Mouse (Mus musculus) hindbrain, postnatal 0 days (tissue): ENCODE data around the gene Gm11555. TPM values are rescaled to one million over a fixed set of nuclear protein-coding genes. Genes with fewer than 3 reads are reported as not detected.

Source experiments
- polyA plus RNA-seq: library from polyadenylated mRNA; unstranded; fragments of >200 nt; fragmentation: Nextera tagmentation; extraction: Ambion mirVana; gene quantifications from 2 replicates; pipeline ENCODE4 v1.2.1, GENCODE M21; 2015
- total RNA-seq: library from RNA; depleted of rRNA; stranded (reverse); fragments of >200 nt; gene quantifications from 2 replicates; pipeline ENCODE4 v1.2.3, GENCODE M21; 2014; rRNA removed

The Gm11555 gene
- total and polyA plus RNA-seq, 2 experiments from 2014 or later, result not detected

Other genes with a start within 250 kb of the Gm11555 start
Only the 30 nearest of the 38 such genes appear.
- not detected in 2 replicates for gene Krt23, start 157.1 kb downstream of the Gm11555 start, total RNA-seq
- 0.40 and 0.41 TPM in 2 replicates for gene Krt23, start 157.1 kb downstream of the Gm11555 start, polyA plus RNA-seq
- gene Krt39, start 128.9 kb downstream of the Gm11555 start, total RNA-seq, result not detected in 2 replicates
- gene Krt39, start 128.9 kb downstream of the Gm11555 start, polyA plus RNA-seq, result not detected in 2 replicates
- gene Krt40, start 107.1 kb downstream of the Gm11555 start, total RNA-seq, result not detected in 2 replicates
- not detected in 2 replicates for gene Krt40, start 107.1 kb downstream of the Gm11555 start, polyA plus RNA-seq
- gene Krtap3-3, start 99.4 kb downstream of the Gm11555 start, total RNA-seq, result not detected in 2 replicates
- not detected in 2 replicates for gene Krtap3-3, start 99.4 kb downstream of the Gm11555 start, polyA plus RNA-seq
- gene Krtap3-2, start 93.4 kb downstream of the Gm11555 start, total RNA-seq, result not detected in 2 replicates
- gene Krtap3-2, start 93.4 kb downstream of the Gm11555 start, polyA plus RNA-seq, result not detected in 2 replicates
- gene Gm11939, start 90.8 kb downstream of the Gm11555 start, total RNA-seq, result not detected in 2 replicates
- not detected in 2 replicates for gene Gm11939, start 90.8 kb downstream of the Gm11555 start, polyA plus RNA-seq
- gene Krtap3-1, start 83.6 kb downstream of the Gm11555 start, total RNA-seq, result not detected in 2 replicates
- not detected in 2 replicates for gene Krtap3-1, start 83.6 kb downstream of the Gm11555 start, polyA plus RNA-seq
- not detected in 2 replicates for gene Krtap1-5, start 69.2 kb downstream of the Gm11555 start, total RNA-seq
- not detected in 2 replicates for gene Krtap1-5, start 69.2 kb downstream of the Gm11555 start, polyA plus RNA-seq
- gene Krtap1-4, start 66.6 kb downstream of the Gm11555 start, total RNA-seq, result not detected in 2 replicates
- gene Krtap1-4, start 66.6 kb downstream of the Gm11555 start, polyA plus RNA-seq, result not detected in 2 replicates
- not detected in 2 replicates for gene Krtap1-3, start 58.9 kb downstream of the Gm11555 start, total RNA-seq
- not detected in 2 replicates for gene Krtap1-3, start 58.9 kb downstream of the Gm11555 start, polyA plus RNA-seq
- not detected in 2 replicates for gene Krtap9-3, start 52.1 kb downstream of the Gm11555 start, total RNA-seq
- not detected in 2 replicates for gene Krtap9-3, start 52.1 kb downstream of the Gm11555 start, polyA plus RNA-seq
- not detected in 2 replicates for gene Gm11938, start 46.9 kb downstream of the Gm11555 start, total RNA-seq
- gene Gm11938, start 46.9 kb downstream of the Gm11555 start, polyA plus RNA-seq, result not detected in 2 replicates
- not detected in 2 replicates for gene Gm11937, start 40.0 kb downstream of the Gm11555 start, total RNA-seq
- not detected in 2 replicates for gene Gm11937, start 40.0 kb downstream of the Gm11555 start, polyA plus RNA-seq
- 2.8 TPM in 1 of 2 replicates, not detected in the other for gene Krtap2-4, start 35.4 kb downstream of the Gm11555 start, total RNA-seq
- gene Krtap2-4, start 35.4 kb downstream of the Gm11555 start, polyA plus RNA-seq, result not detected in 2 replicates
- not detected in 2 replicates for gene Gm11562, start 29.8 kb downstream of the Gm11555 start, total RNA-seq
- not detected in 2 replicates for gene Gm11562, start 29.8 kb downstream of the Gm11555 start, polyA plus RNA-seq
- not detected in 2 replicates for gene Krtap4-1, start 22.0 kb downstream of the Gm11555 start, total RNA-seq
- gene Krtap4-1, start 22.0 kb downstream of the Gm11555 start, polyA plus RNA-seq, result not detected in 2 replicates
- not detected in 2 replicates for gene Krtap4-2, start 15.2 kb downstream of the Gm11555 start, total RNA-seq
- not detected in 2 replicates for gene Krtap4-2, start 15.2 kb downstream of the Gm11555 start, polyA plus RNA-seq
- not detected in 2 replicates for gene Krtap4-7, start 6.1 kb downstream of the Gm11555 start, total RNA-seq
- not detected in 2 replicates for gene Krtap4-7, start 6.1 kb downstream of the Gm11555 start, polyA plus RNA-seq
- not detected in 2 replicates for gene Gm11563, start 8.7 kb upstream of the Gm11555 start, total RNA-seq
- gene Gm11563, start 8.7 kb upstream of the Gm11555 start, polyA plus RNA-seq, result not detected in 2 replicates
- not detected in 2 replicates for gene Krtap4-6, start 15.7 kb upstream of the Gm11555 start, total RNA-seq
- not detected in 2 replicates for gene Krtap4-6, start 15.7 kb upstream of the Gm11555 start, polyA plus RNA-seq
- gene Gm14190, start 40.5 kb upstream of the Gm11555 start, total RNA-seq, result not detected in 2 replicates
- not detected in 2 replicates for gene Gm14190, start 40.5 kb upstream of the Gm11555 start, polyA plus RNA-seq
- gene Gm14180, start 84.1 kb upstream of the Gm11555 start, total RNA-seq, result not detected in 2 replicates
- gene Gm14180, start 84.1 kb upstream of the Gm11555 start, polyA plus RNA-seq, result not detected in 2 replicates
- gene Gm11595, start 122.7 kb upstream of the Gm11555 start, total RNA-seq, result not detected in 2 replicates
- not detected in 2 replicates for gene Gm11595, start 122.7 kb upstream of the Gm11555 start, polyA plus RNA-seq
- gene Krtap4-8, start 130.5 kb upstream of the Gm11555 start, total RNA-seq, result not detected in 2 replicates
- not detected in 2 replicates for gene Krtap4-8, start 130.5 kb upstream of the Gm11555 start, polyA plus RNA-seq
- not detected in 2 replicates for gene Krtap4-9, start 135.0 kb upstream of the Gm11555 start, total RNA-seq
- not detected in 2 replicates for gene Krtap4-9, start 135.0 kb upstream of the Gm11555 start, polyA plus RNA-seq
- not detected in 2 replicates for gene Gm11596, start 143.2 kb upstream of the Gm11555 start, total RNA-seq
- not detected in 2 replicates for gene Gm11596, start 143.2 kb upstream of the Gm11555 start, polyA plus RNA-seq
- gene Gm11569, start 148.7 kb upstream of the Gm11555 start, total RNA-seq, result not detected in 2 replicates
- gene Gm11569, start 148.7 kb upstream of the Gm11555 start, polyA plus RNA-seq, result not detected in 2 replicates
- not detected in 2 replicates for gene Gm11554, start 154.2 kb upstream of the Gm11555 start, total RNA-seq
- gene Gm11554, start 154.2 kb upstream of the Gm11555 start, polyA plus RNA-seq, result not detected in 2 replicates
- gene Krtap4-13, start 159.7 kb upstream of the Gm11555 start, total RNA-seq, result not detected in 2 replicates
- gene Krtap4-13, start 159.7 kb upstream of the Gm11555 start, polyA plus RNA-seq, result not detected in 2 replicates
- not detected in 2 replicates for gene Gm11564, start 165.4 kb upstream of the Gm11555 start, total RNA-seq
- gene Gm11564, start 165.4 kb upstream of the Gm11555 start, polyA plus RNA-seq, result not detected in 2 replicates